Mouse (Mus musculus): ENCODE measurements around the gene Habp2. TPM values are rescaled to one million over a fixed set of nuclear protein-coding genes. Genes with fewer than 3 reads are reported as not detected.

Habp2 gene
- 1.1 TPM in 1 of 2 replicates, not detected in the other for polyA plus RNA-seq (2012; rRNA removed)

GRCm38 (mm10) chr19:56286866-56287265, at the start of gene Habp2:
Gene Habp2 (plus strand): TSS chr19:56287137.

Other genes with a start within 250 kb of the Habp2 start
- gene Nrap, start 102.9 kb downstream of the Habp2 start, polyA plus RNA-seq (2012; rRNA removed): 0.58 and 0.64 TPM in 2 replicates
- gene Casp7, start 110.0 kb downstream of the Habp2 start, polyA plus RNA-seq (2012; rRNA removed): 9.2 and 11.4 TPM in 2 replicates
- gene Plekhs1, start 174.5 kb downstream of the Habp2 start, polyA plus RNA-seq (2012; rRNA removed): 8.5 and 12.8 TPM in 2 replicates